Mouse (Mus musculus): Measurements from ENCODE around the gene Kcns1.

Kcns1 gene

DNA sequence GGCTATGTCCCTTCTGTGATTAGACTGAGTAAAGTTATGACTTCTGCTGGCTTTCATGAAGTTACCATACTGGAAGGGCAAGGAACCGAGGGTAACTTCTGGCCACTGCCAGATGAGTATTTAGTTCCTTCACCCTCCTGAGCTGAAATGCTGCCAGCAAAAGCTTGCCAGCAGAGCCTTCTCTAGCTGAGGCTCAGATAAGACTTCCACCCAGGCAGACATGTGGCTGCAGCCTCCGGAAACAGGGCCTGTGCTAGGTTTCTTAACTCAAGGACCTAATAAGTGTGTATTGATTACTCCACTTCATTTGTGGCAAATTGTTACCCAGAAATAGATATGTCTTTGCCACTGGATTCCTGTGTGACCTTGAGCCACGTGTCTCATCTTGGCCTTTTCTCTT, 2.5 kb upstream of the Kcns1 start:
- no peak for DNase-seq (ENCODE audit: low read depth, low spot score)

DNA sequence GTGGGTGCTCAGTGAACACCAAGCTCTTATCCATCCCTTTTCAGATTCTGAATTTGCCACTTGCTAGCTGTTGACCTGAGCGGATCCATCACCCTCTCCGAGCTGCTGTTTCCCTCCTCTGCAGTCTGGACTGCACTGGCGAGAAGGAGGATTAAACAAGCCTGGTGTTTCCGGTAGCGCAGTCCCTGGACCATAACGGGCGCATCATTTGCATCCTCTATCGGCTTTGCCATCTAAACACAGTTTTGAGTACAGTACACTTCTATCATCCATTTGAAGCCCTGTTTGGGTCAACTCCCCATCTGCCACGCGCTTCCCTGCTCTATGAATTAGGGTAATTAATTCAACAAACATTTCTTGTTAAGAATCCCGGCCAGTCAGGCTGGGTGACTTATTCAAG, 587 bp downstream of the Kcns1 start:
- DNase-seq (ENCODE audit: low read depth, low spot score), result no peak

DNA sequence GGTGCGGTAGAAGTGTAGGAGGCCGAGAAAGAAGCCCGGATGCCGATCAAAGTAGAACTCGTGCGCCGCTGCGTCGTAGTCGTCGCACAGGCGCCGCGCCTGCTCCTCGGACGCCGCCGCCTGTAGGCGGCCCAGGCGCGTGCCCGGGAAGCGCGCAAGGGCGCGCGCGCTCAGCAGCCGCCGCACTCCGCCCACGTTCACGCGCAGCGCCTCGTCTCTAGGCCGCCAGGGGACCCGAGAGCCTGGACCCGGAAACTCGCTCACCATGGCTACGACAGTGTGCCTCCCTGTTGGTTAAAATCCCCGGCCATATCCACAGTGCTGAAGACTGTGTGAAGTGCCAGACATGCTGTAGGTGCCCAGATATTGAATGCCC, 2.4 kb downstream of the Kcns1 start:
- no peak for DNase-seq (ENCODE audit: low read depth, low spot score)

DNA sequence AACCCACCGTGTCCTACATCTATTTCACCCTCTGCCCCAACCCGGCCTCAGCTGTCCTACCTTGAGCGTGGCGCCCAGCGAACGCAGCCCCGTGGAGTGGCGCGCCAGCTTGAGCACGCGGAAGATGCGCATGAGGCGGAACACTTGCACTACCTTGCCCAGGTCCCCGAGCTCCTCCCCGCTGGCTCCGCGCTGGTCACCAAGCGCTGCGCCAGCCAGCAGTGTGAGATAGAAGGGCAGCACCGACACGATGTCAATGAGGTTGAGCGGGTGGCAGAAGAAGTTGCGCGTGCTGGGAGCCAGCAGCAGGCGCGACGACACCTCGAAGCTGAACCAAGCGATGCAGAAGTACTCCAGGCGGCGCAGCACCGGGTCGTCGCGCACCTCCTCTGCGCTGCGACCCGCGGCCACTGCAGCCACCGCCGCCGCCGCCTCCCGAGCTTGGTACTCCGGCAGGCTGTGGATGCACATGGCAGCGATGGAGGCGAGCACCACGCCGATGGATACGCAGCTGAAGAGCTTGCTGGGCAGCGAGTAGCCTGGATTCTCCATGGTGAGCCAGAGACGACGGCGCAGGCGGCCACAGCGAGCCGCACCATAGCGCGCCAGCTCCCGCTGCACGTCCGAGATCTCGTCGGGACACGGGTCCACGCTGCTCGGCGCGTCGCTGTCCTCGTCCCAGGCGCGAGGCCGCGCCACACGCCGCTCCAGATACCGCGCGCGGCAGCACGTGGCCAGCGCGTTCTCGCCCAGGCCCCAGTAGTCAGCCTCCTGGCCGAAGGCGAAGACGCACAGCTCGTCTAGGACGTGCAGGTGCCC, 3.0 kb downstream of the Kcns1 start:
- DNase-seq (ENCODE audit: low read depth, low spot score), result no peak

DNA sequence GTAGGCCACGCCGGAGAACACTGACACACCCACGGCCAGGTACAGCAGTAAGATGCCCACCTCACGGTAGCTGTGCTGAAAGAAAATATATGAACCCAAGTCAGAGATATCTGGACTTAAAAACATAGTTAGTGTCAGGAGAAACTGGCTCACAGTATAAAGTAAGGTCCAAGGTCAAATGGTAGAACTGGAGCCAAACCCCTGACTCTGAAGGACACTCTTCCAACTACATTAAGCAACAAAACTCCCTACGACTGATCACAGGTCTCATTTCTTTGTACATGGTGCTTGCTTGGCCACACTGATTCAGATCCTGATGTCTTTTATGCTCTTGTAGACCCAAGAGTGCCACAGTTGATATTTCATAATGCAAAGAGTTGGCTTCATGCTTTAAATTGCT, 6.0 kb downstream of the Kcns1 start:
- no peak for DNase-seq (ENCODE audit: low read depth, low spot score)

DNA sequence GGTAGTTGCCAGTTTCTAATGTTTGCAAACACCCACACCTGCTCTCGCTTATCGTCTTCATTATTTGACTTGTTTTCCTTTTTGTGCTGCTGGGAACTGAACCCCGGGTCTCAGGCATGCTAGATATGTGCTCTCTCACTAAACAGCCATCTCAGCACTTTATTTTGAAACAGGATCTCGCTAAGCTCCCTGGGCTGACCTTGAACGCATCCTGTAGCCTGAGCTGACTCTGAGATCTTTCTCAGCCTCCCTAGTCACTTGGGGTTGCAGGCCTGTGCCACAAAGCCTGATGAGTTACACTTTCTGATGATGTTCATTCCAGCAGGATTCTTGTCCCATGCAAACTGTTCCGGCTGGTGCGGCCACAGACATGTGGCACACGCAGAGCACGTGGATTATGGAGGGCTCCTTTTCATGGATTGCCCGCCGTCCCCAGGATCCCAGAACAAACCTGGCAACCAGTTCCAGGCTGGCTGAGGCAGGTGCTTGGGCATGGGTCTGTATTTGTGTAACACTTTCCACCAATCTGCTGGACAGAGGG, 9.3 kb downstream of the Kcns1 start:
- DNase-seq (ENCODE audit: low read depth, low spot score), result no peak

DNA sequence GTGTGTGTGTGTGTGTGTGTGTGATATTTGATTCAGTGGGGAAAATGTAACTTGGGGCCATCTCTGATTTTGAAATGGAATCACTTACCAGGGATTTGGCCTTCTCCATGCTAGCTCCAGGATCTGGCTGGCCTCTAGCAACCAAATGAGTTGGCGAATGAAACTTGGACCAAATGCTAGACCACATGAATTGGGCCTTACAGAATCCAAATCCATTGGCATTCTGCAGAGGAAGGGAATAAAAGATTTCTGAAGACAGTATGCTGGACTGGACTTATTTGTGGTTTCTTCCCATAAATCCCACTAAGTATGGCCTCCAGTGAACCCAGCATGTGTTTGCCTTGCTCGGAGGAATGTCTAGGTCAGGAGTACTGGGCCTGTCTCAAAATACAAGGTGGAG, 12.1 kb downstream of the Kcns1 start:
- no peak for DNase-seq (ENCODE audit: low read depth, low spot score)

DNA sequence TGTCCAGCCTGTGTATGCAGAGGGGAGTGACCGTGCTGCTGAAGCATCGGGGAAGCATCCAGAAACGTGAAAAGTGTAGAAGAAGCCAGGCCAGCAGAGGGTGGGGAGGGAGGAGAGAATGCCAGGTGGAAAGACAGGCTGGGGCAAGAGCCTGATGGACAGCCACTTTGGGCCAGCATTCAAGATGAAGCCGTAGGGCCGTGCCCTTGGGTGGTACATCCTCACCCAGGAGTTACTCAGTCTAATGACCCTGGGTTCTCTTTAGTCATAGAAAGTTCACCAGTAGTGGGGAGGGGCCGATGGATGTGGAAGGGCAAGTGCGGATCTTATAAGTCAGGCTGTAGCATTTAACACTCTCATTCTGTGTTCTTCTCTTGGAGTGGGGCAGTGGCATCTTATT, 14.8 kb downstream of the Kcns1 start:
- no peak for DNase-seq (ENCODE audit: low read depth, low spot score)

DNA sequence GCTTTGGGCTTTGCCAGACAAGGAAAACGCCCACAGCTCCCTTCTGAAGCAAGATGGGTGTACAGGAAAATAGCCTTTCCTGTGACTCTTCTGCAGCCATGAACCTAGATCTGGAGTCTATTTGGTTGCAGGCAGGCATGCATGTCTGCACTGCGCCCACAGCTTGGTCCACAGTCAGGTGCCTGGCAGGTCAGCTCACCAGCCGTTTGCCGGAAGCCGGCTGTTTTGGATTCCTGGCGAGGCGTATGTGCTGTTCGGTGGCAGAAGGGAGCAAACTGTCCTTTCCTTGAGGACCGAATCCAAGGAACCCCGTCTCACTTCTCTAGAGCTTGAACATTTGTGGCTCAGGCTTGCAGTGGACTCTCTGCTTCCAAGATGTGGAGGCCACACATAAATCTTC, 16.9 kb downstream of the Kcns1 start:
- no peak for DNase-seq (ENCODE audit: low read depth, low spot score)

DNA sequence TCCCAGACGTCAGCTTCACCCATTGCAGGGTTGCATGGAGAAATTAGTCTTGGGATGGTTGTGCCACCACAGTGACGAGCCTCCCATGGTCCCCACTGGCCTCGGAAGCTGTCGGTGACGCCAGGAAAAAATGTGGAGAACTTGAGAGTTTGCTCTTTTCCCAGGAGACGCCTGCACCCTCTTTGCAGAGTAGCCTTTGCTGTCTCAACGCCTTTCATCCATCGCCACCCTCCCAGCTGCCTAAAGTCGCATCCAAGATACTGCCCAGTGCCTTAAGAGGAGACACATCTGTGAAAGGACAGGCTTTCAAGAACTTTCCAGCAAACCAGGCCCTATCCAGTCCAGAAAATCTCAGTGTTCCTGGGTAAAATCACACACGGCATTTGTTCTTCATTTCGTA, 18.6 kb downstream of the Kcns1 start:
- DNase-seq (ENCODE audit: low read depth, low spot score), result no peak

DNA sequence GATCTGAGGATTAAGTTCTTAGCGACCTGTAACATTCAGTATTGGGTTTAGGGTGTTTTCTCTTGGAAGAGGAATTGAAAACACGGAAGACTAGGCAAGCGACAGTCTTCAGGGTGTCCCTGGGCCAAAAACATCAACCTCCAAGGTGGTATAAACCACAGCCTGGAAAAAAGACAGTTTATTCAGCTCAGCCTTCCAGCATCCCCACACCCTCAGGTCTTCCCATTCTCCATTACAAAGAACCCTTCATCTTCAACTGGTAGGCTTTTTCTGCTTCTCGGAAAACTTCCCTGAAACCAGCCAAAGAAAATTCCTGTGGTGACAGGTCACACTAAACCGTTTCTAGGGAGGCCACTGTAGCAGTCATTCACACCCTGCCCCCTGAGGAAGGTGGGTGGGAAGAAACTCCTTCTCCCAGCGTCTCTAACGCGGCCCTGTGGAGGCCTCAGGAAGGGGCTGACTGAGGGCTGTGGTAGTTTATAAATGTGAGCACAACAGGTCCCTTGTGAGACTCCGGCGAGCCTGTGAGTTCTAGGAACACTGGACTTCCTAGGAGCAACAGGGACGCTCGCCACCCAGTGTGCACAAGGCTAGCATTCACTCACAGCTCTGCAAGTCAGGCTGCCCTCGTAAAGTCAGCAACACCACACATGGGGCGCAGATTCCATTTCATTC, 20.7 kb downstream of the Kcns1 start:
- DNase-seq (ENCODE audit: low read depth, low spot score), result no peak

DNA sequence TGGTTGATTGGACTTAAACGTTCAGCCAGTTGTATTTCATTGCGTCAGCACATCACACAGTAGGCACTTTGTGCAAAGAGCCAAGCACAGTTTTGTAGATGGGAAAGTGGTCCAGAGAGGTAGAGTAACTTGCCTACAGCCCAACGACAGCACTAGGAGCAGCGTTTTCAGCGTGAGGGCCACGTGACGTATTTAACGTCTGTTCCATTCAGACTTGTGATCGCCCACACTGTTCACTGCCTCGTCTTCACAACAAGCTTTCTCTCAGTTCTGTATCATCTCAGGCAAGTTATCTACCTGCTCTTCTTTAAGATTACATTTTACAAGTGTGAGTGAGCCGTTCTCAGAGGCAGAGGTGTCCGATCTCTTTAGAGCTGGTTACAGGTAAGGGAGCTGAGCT, 24.4 kb downstream of the Kcns1 start:
- no peak for DNase-seq (ENCODE audit: low read depth, low spot score)

DNA sequence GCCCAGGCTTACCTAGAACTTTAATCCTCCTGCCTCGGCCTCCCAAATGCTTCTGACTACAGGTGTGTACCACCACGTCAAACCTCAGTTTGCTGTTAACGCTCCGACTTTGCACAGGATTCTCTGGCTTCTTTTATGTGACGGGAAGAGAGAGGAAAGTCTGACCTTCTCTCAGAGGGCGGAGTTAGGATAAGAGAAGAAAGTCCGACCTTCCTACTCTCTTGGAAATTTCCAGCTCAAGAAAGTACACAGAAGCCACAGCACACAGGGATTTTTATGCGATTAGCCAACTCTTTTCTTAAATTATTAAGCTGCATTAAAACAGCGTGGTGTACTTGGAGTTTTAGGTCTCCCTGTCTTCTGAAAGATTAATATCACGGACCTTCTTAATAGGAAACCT, 26.4 kb downstream of the Kcns1 start:
- DNase-seq (ENCODE audit: low read depth, low spot score), result no peak

DNA sequence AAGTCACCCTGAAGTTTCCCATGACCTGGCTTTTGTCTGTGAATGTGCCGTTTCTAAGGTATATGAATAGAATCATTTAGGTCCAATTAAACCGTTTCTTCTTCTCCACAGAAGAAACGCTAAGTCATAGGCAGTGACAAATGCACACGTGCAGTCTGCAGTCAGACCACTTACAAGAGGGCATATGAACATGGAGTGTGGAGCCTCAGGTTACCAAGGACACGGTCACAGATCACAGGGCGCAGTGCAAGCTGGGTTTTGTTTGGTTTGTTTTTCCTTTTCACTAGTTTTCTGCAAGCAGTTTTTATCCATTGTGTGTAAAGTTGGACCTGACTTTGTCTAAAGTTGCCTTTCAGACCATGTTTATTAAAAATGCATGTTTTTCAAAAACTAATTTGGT, 26.9 kb downstream of the Kcns1 start:
- DNase-seq (ENCODE audit: low read depth, low spot score), result no peak

DNA sequence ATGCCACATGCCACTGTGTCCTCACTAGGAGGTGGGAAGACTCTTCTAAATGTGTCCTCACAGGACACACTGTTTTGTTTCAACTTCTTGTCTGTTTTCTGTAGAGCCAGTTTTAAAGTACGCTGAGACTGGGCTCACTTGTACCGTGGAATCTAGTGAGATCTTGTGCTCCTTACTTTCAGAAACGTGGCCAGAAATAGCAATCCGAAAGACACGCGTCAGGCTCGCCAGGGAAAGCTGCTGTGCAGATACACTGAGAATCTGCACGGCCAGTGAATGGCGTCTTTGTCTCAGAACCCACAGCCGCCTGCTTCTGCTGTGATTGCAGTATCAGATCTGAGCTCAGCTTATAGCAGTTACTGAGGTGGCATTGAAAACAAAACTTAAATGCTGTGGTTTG, 28.9 kb downstream of the Kcns1 start:
- no peak for DNase-seq (ENCODE audit: low read depth, low spot score)

DNA sequence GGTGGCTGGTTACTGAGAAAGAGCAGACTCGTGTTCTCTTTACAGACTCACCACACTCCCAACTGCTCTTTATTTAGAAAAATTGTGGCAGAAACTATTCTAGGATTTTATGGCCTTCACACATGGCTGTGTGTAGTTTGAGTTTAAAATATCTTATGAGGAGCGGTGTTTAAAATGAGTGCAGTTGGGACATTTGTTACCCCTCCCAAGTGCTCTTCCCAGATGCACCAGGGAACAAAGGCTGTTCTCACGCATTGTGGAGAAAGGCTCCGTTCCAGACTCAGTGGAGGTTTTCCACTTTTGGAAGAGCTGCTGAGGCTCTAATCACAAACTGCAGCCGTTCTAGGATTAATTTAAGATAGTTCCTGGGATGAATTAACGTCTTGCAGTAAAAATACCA, 33.2 kb downstream of the Kcns1 start:
- DNase-seq (ENCODE audit: low read depth, low spot score), result no peak

DNA sequence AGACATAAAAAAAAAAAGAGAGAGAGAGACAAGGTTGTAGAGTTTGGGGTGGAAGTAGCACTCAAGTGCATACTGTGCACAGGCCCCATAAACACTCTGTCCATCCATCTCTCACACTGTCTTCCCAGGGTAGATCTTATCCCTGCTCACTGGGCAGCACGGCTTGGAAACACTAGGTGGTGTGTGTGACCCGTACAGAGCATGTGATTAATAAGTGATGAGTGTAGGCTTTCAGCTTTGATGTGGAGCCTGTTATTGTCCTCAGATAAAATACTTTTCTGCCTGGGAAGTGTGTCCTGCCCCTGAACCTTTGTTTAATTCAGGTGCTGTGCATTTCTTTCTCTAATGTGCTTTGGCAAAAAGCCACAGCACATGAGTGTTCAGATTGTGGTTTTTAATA, 34.5 kb downstream of the Kcns1 start:
- DNase-seq (ENCODE audit: low read depth, low spot score), result no peak

DNA sequence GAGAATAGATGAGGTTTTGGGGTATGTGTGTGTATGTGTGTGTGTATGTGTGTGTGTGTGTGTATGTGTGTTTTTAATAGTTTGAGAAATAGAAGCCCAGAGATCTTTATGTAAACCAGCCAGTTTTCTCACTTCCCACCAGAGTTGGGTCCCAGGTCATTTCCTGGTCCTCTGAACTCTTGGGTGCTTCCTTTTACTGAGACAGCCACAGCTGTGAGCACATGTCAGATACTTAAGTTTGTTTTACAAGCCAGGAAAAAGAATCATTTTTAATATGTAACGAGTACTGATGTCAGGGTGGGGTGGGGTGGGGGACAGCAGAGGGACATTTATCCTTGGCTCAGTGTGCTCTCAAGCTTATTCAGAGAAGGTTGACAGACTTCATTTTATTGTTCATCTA, 35.5 kb downstream of the Kcns1 start:
- DNase-seq (ENCODE audit: low read depth, low spot score), result no peak

DNA sequence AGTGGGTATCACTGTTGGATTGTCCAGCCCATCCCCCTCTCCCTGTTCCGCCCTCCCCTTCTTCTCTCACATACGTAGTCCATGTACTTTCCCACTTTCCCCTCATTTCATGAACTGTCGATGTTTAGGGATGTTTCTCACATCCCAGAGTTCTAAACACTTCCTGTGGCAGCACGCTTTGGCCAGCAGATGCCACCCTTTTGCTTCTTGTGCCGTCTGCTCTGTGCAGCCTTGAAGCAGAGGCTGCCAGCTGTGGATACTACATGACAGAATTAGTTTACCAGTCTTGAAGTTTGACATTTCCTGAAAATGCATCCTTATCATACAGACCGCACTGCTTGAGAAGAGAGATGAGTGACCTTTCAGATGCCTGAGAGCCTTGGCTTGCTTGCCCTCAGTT, 36.4 kb downstream of the Kcns1 start:
- peak; percentile 25 for DNase-seq (ENCODE audit: low read depth, low spot score)

DNA sequence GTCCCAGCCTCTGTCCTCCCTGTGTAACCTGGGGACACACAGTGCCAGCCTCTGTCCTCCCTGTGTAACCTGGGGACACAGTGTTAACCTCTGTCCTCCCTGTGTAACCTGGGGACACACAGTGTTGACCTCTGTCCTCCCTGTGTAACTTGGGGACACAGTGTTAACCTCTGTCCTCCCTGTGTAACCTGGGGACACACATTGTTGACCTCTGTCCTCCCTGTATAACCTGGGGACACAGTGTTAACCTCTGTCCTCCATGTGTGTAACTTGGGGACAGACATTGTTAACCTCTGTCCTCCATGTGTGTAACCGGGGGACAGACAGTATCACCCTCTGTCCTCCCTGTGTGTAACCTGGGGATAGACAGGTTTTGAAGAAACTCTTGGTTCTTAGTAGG, 39.3 kb downstream of the Kcns1 start:
- no peak for DNase-seq (ENCODE audit: low read depth, low spot score)

DNA sequence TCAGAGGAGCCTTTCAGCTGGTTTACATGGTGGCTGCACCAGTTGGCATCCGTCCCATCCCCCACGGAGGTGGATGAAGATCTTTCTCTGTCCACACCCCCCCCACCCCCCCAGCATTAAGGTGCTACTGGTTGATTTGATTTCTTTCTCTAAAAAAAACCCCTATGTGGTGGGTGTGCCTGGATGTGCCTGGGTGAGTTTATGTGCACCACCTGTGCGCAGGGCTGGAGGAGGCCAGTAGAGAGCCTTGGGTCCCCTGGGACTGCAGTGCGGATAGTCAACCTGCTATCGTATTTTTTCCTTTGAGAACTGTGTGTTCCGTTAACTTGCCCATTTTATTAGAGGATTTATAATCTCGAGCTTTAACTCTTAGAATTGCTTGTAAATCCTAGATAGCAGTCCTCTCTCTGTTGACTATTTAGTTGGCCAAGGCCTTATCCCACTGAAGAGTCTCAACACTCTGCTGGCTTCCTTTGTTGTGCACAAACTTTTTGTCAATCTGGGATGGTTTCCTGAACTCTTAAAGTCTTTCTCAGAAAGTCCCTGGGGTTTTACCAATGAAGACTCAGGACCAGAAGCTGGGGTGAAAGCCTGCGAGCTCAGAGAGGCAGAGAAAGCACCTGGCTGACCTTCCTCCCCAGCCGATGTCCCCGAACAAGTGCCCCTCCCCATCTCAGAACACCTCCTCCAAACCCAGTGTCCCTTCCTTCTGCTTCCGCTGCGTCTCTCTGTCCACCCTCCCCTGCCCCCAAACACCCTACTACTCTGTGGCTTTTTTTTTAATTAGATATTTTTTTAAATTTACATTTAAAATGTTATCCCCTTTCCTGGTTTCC, 42.1 kb downstream of the Kcns1 start:
- no peak for DNase-seq (ENCODE audit: low read depth, low spot score)

DNA sequence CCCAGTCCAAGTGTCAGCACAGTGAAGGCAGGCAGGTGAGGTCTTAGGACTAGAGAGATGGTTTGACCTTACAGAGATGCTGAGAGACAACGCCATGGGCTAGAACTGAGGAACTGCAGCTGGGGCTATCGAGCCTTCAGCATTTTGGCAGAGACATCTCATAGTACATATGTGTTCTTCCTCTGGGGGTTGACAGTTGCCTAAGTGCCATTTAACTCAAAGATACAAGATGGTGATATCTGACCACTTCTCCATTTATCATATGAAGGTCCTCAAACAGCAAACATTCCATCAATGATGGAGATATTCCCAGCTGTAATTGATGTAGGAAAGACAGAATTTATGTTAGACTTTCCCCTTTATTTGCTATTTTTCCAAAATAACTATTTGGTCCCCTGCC, 43.6 kb downstream of the Kcns1 start:
- no peak for DNase-seq (ENCODE audit: low read depth, low spot score)
